Mouse (Mus musculus) heart, adult 11 months (tissue): ENCODE measurements at regions not wholly inside any gene's neighbourhood (a gene's known extent, or its start where the extent isn't known, plus 50 kb on each side); places are given as distances from the start of the nearest gene placed in this dataset.

Experiments used
- DNase-seq: peaks from one replicate; pipeline ENCODE4 v3.0.0; 2022

DNA sequence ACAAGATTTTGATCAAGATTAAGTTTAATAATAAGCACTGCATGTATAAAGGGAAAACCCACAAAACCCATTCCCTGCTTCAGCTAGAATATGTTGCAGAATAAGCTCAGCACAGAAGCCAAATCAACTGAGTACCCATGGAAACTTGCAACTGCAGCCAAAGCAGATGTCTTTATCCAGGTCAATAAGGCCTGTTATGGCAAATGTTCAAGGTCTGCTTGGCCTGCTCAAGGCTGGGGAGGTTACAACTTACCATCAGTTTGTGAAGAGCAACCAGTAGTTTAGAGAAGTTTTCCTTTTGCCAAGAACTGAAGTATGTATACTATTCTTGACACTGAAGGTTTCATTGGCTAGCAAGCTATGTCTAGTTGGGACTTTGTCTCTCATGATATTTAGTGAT lies 78.3 kb upstream of the Mrgprb4 start:
- peak; percentile 4 for DNase-seq

GRCm38 (mm10) chr7:48261511-48261910 lies 62.4 kb upstream of the Mrgprb4 start:
- DNase-seq: no peak
